Mouse (Mus musculus): Measurements from ENCODE around the gene Ambp.

Gene Ambp

DNA sequence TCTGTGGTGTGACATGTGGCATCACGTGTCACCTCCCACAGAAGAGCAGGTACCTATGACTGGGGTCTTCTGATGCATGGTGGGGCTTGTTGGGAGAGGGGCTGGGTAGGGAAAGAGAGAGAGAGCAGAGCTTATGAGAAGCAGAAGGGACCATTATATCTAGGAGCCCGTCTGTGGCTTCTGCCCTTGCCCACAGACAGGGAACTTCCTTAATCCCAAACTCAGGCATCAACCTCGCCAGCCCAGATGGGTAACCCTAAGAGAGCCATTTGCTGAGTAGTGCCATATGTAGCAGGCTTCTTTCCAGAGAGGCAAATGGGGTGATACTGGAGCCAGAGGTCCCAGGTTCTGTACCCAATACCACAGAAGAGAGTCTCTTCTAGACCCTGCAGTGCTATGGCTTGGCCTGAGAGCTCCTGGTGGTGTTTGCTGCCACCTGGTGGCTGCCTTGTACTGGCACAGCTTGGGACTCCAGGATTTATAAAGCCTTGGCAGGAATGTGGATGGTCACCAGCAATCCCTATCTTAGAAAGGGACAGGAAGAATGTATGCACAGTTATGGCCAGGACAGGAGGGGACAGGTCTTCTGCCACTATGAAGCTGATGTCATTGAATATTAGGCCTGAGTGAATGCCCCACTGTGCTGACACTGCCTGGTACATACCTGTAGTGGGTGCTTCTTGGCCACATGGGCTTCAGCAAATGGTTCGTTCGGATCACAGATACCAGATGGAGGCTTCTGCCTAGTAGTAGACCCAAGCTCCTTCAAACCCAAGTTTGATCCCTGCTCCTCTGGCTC is 35.8 kb downstream of the Ambp start:
- peak; percentile 71 for DNase-seq

DNA sequence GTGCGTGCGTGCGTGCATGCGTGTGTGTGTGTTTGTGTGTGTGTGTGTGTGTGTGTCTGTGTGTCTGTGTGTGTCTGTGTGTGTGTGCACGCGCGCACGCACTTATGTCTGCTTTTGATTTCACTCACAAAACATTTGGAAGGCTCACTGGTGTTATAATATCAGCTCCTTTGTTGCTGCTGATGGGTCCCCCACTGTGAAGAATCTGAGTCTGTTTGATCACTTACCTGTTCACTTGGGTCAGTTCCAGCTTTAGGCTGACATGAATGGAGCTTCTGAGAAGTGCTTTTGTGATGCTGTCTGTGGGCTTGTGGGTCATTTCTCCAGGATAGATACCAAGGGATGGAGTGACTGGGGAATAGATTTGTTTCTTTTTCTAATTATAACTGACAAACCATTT is 48.9 kb downstream of the Ambp start:
- DNase-seq: no peak

- DNase-seq: no peak
Measured at GRCm38 (mm10) chr4:63102025-63102424, 52.6 kb downstream of the Ambp start.

GRCm38 (mm10) chr4:63100478-63100877 is 54.1 kb downstream of the Ambp start:
- no peak for DNase-seq

DNA sequence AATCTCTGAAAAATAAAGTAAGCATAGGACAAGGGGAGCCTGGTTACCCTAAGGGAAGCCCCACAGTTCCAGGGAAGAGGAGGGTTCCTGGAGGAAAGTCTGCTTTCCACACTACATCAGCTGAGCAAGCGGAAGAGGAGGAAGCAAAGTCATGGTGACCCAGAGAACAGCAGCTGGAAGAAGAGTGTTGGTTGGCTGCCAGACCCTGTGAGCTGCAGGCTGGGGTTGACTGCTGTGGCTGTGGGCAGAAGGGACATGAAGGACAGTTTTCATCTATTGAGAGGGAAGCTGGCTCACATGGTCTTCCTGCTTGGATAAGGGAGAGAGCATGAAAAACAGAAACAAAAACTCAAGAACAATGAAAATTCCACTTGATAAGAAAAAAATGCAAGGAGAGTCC is 57.0 kb downstream of the Ambp start:
- DNase-seq: no peak

Data from liver (tissue).